Mouse (Mus musculus): ENCODE results near the gene Adgrv1. TPM values are rescaled to one million over a fixed set of nuclear protein-coding genes. Genes with fewer than 3 reads are reported as not detected.

The Adgrv1 gene
- polyA plus RNA-seq, 1 experiment, result not detected

- Histone ChIP-seq H3K4me1 (ENCODE audit: control insufficient read depth, insufficient read depth, insufficient read length, low read length) (no peaks in the 10 kb centered on the region), H3K4me3 (ENCODE audit: insufficient read depth, low read depth, low read length) (no peak overlapping the region), H3K27ac (replicated peaks; ENCODE audit: low read depth, low read length) (no peak overlapping the region)
These were observed 122.8 kb downstream of the Adgrv1 start for GRCm38 (mm10) chr13:81510142-81510541.

GRCm38 (mm10) chr13:81497035-81497434 lies 135.9 kb downstream of the Adgrv1 start:
- Histone ChIP-seq H3K4me3 (ENCODE audit: insufficient read depth, low read depth, low read length) (no peak overlapping the region), H3K27ac (replicated peaks; ENCODE audit: low read depth, low read length) (no peak overlapping the region), H3K4me1 (ENCODE audit: control insufficient read depth, insufficient read depth, insufficient read length, low read length) (no peaks in the 10 kb centered on the region)

DNA sequence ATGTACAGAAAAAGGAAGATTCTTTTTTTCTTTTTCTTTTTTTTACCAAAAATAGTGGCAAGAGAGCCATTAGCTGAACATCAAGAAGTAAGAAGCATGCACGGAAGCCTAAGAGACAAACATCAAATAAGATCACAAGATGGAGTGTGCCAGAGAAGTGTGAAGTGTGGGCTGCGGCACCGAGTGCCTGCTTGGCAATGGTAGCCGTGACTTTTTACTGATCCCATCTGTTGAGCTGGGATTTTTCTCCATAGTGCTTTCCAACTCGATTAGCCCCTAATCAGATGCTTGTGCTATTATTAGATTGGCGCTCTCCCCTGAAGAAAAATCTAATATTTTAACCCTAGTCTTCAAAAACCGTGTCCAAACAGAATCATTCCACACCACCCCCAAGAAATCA lies 141.0 kb downstream of the Adgrv1 start:
- no peaks in the 10 kb centered on the region for H3K4me1 ChIP-seq (ENCODE audit: control insufficient read depth, insufficient read depth, insufficient read length, low read length)
- no peak overlapping the region for H3K27ac ChIP-seq (replicated peaks; ENCODE audit: low read depth, low read length)
- H3K4me3 ChIP-seq (ENCODE audit: insufficient read depth, low read depth, low read length), result no peak overlapping the region

DNA sequence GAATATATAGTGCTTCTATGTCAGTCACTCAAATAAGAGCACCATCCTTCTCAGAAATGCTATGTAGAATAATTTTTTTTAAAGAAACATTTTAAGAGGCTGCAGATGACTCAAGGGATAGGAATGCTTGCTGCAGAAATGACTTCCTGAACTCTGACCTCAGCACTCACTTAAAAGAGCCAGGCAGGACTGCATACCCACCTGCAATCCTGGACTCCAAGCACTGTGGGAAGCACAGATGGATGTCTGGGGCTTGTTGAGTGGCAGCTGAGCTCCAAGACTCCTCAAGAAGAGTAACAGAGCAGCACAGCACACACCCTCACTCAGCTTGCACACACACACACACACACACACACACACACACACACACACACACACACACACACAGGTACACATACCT lies 146.0 kb downstream of the Adgrv1 start:
- Histone ChIP-seq H3K27ac (replicated peaks; ENCODE audit: low read depth, low read length) (no peak overlapping the region), H3K4me3 (ENCODE audit: insufficient read depth, low read depth, low read length) (no peak overlapping the region)

GRCm38 (mm10) chr13:81473750-81474149 lies 159.2 kb downstream of the Adgrv1 start:
- no peaks in the 10 kb centered on the region for H3K4me1 ChIP-seq (ENCODE audit: control insufficient read depth, insufficient read depth, insufficient read length, low read length)
- no peak overlapping the region for H3K27ac ChIP-seq (replicated peaks; ENCODE audit: low read depth, low read length)
- no peak overlapping the region for H3K4me3 ChIP-seq (ENCODE audit: insufficient read depth, low read depth, low read length)

More for the DNA sequence above, 146.0 kb downstream of the Adgrv1 start:
- H3K4me1 ChIP-seq (ENCODE audit: control insufficient read depth, insufficient read depth, insufficient read length, low read length), result no peaks in the 10 kb centered on the region

- H3K4me1 ChIP-seq (ENCODE audit: control insufficient read depth, insufficient read depth, insufficient read length, low read length), result no peaks in the 10 kb centered on the region
- H3K4me3 ChIP-seq (ENCODE audit: insufficient read depth, low read depth, low read length), result no peak overlapping the region
- H3K27ac ChIP-seq (replicated peaks; ENCODE audit: low read depth, low read length), result no peak overlapping the region
These were observed 166.3 kb downstream of the Adgrv1 start for GRCm38 (mm10) chr13:81466661-81467060.

DNA sequence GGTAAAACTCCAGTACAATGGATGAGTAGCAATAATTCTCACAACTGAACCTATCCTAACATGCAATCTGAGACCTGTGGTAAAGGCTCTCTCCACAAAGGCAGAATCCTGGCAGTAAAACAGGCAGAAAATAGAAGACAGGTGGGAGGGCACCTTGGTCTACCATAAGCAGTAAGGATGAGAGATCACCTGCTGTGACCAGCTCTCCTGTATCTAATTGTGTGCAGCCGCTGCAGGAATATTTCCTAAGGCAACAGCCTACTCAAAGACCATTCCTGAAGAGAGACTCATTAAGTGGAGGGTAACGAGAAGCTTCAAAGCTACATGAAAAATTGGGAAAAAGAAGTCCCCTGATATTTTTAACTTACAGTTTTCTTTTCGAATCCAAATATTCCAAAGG lies 167.2 kb downstream of the Adgrv1 start:
- Histone ChIP-seq H3K27ac (replicated peaks; ENCODE audit: low read depth, low read length) (no peak overlapping the region), H3K4me3 (ENCODE audit: insufficient read depth, low read depth, low read length) (no peak overlapping the region), H3K4me1 (ENCODE audit: control insufficient read depth, insufficient read depth, insufficient read length, low read length) (no peaks in the 10 kb centered on the region)

- Histone ChIP-seq H3K27ac (replicated peaks; ENCODE audit: low read depth, low read length) (no peak overlapping the region), H3K4me3 (ENCODE audit: insufficient read depth, low read depth, low read length) (no peak overlapping the region), H3K4me1 (ENCODE audit: control insufficient read depth, insufficient read depth, insufficient read length, low read length) (no peaks in the 10 kb centered on the region)
These were observed 183.3 kb downstream of the Adgrv1 start for GRCm38 (mm10) chr13:81449630-81450029.

DNA sequence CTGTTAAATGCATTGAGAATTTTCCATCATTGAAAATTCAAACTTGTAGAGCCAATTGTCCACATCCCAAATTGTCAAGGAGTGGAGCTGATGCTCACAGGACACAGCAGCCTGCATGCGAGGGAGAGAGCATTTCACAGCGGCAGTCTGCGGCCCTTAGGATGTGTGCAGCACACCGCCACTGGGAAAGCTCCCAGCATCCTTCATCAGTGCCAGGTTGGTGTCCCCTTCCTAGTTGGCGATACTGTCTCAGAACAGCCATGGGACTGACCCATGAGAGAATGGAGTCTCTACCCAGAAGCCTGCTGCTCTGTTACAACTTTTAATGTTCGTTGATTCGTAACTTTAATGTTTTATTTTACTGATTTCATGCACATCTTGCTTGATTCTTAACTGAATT lies 183.8 kb downstream of the Adgrv1 start:
- no peak overlapping the region for H3K4me3 ChIP-seq (ENCODE audit: insufficient read depth, low read depth, low read length)
- H3K27ac ChIP-seq (replicated peaks; ENCODE audit: low read depth, low read length), result no peak overlapping the region
- no peaks in the 10 kb centered on the region for H3K4me1 ChIP-seq (ENCODE audit: control insufficient read depth, insufficient read depth, insufficient read length, low read length)

- no peaks in the 10 kb centered on the region for H3K4me1 ChIP-seq (ENCODE audit: control insufficient read depth, insufficient read depth, insufficient read length, low read length)
- H3K4me3 ChIP-seq (ENCODE audit: insufficient read depth, low read depth, low read length), result no peak overlapping the region
- H3K27ac ChIP-seq (replicated peaks; ENCODE audit: low read depth, low read length), result no peak overlapping the region
These were observed 191.5 kb downstream of the Adgrv1 start for GRCm38 (mm10) chr13:81441412-81441811.

GRCm38 (mm10) chr13:81439390-81440025 lies 193.4 kb downstream of the Adgrv1 start:
- Histone ChIP-seq H3K4me3 (ENCODE audit: insufficient read depth, low read depth, low read length) (no peak overlapping the region), H3K27ac (replicated peaks; ENCODE audit: low read depth, low read length) (no peak overlapping the region), H3K4me1 (ENCODE audit: control insufficient read depth, insufficient read depth, insufficient read length, low read length) (no peaks in the 10 kb centered on the region)

DNA sequence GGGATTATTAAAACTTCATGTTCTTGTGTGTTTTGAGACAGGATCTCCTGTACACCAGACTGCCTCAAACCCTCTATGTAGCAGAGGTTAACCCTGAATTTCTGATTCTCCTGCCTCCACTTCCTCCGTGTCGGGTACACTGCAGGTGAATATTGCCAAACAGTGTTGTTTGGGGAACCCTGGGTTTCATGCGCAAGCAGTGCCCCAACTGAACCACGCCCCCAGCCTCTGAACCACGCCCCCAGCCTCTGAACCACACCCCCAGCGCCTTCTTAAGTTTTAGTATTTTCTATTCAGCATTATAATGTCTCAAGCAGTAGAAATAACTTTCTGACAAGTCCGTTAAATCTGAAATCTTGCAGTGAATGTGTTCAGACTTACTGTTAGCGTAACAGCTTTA lies 195.9 kb downstream of the Adgrv1 start:
- Histone ChIP-seq H3K4me1 (ENCODE audit: control insufficient read depth, insufficient read depth, insufficient read length, low read length) (no peaks in the 10 kb centered on the region), H3K4me3 (ENCODE audit: insufficient read depth, low read depth, low read length) (no peak overlapping the region), H3K27ac (replicated peaks; ENCODE audit: low read depth, low read length) (no peak overlapping the region)

DNA sequence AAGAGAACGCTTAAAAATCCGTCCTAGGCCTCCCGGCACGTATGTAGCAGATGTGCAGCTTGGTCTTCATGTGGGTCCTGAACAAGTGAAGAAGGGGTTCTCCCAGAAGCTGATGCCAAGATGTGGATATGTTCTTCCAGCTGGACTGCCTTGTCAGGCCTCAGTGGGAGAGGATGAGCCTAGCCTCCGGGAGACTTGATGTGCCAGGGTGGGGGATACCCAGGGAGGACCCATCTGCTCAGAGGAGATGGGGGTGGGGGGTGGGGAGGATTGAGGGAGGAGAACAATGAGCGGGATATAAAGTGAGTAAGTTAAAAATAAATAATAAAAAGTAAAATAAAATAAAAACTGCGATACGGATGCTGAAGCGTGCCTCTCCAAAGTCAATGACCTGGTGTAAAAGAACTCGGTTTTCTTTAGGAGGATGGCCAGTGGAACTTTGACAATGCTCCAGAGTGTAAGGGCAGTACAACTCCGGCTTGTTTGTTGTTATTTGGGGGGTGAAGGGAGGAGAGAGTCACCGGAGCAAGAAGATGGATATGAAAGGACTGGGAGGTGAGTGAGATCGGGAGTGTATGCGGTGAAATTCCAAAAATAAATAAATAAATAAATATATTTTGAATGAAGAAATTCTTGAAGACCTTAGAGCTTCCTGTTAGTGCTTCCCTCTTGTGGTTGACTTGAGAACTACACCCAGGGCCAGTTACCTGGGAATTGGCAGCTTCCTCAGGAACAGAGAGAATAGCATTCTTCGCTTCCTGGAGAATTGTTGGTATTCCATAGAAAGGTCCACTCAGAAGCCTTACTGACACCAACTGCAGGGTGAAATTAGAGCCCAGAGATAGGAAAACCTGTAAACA lies 205.8 kb downstream of the Adgrv1 start:
- no peaks in the 10 kb centered on the region for H3K4me1 ChIP-seq (ENCODE audit: control insufficient read depth, insufficient read depth, insufficient read length, low read length)
- H3K4me3 ChIP-seq (ENCODE audit: insufficient read depth, low read depth, low read length), result no peak overlapping the region
- H3K27ac ChIP-seq (replicated peaks; ENCODE audit: low read depth, low read length), result no peak overlapping the region

DNA sequence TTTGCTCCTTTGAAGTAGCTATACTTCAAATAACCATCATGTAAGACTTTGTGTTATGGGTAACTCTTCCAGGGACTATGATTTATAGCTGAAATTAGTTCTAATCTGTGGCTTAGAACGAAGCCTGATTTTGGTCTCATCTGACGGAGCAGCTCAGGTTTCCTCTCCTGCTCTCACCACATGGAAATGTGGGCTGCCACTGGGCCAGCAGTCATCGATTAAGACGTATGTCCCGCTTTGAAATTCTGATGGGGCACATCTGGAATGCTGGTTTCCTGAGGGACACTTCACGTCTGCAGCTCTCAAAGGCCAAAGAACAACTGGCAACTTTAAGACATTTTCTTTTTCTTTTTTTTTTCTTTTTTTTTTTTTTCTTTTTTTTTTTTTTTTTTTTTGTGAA lies 207.8 kb downstream of the Adgrv1 start:
- no peaks in the 10 kb centered on the region for H3K4me1 ChIP-seq (ENCODE audit: control insufficient read depth, insufficient read depth, insufficient read length, low read length)

GRCm38 (mm10) chr13:81424002-81424401 lies 209.0 kb downstream of the Adgrv1 start:
- Histone ChIP-seq H3K27ac (replicated peaks; ENCODE audit: low read depth, low read length) (no peak overlapping the region), H3K4me3 (ENCODE audit: insufficient read depth, low read depth, low read length) (no peak overlapping the region), H3K4me1 (ENCODE audit: control insufficient read depth, insufficient read depth, insufficient read length, low read length) (no peaks in the 10 kb centered on the region)

More for the DNA sequence above, 207.8 kb downstream of the Adgrv1 start:
- Histone ChIP-seq H3K4me3 (ENCODE audit: insufficient read depth, low read depth, low read length) (no peak overlapping the region), H3K27ac (replicated peaks; ENCODE audit: low read depth, low read length) (no peak overlapping the region)

All from brown adipose tissue, adult 24 weeks (tissue).